Mouse (Mus musculus) ovary, adult 18-20 months (tissue): ENCODE measurements around the gene Cd40lg.

Experiments used
- DNase-seq: peaks from one replicate; pipeline ENCODE4 v3.0.0; 2022; ENCODE audit warnings: low spot score, mixed read lengths

The Cd40lg gene

DNA sequence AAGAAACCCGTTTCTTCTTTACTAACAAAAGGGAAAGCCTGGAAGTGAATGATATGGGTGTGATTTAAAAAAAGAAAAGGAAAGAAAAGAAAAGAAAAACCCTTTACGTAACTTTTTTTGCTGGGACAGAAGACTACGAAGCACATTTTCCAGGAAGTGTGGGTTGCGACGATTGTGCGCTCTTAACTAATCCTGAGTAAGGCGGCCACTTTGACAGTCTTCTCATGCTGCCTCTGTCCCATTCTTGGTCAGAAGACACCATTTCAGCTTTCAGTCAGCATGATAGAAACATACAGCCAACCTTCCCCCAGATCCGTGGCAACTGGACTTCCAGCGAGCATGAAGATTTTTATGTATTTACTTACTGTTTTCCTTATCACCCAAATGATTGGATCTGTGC lies at the start of gene Cd40lg:
Cd40lg (plus strand) TSS at position 268 of the 400 bp plus-strand sequence.
- no peak for DNase-seq

GRCm38 (mm10) chrX:57166549-57166948 lies 45.4 kb upstream of the Cd40lg start:
- no peak for DNase-seq

- no peak for DNase-seq
Observed at GRCm38 (mm10) chrX:57171269-57171668, 40.7 kb upstream of the Cd40lg start.

DNA sequence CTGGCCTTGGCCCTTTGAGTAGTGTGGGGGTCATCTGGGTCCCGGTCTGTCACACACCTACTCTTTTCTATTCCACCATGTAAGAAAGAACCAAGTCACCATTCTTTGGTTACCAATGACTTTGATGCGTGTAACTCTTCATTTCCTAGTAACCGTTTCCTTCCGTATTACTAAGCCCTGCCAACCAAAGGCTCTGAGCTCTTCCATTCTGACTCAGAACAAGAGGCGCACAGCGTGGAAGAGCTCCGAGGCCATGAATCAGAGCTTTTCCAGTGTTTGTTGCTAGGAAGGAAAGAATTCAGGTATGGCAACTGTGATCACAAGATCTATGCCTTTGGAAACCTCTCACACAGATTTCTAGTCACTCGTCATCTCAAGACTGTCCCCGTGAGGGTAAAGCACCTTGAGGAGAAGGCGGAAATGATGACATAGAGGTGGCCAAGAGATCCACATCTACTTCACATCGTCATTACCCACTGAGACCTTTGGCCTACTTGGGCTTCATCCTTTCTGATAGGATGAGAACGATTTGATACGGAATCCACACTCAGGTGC lies 34.6 kb upstream of the Cd40lg start:
- DNase-seq = no peak

DNA sequence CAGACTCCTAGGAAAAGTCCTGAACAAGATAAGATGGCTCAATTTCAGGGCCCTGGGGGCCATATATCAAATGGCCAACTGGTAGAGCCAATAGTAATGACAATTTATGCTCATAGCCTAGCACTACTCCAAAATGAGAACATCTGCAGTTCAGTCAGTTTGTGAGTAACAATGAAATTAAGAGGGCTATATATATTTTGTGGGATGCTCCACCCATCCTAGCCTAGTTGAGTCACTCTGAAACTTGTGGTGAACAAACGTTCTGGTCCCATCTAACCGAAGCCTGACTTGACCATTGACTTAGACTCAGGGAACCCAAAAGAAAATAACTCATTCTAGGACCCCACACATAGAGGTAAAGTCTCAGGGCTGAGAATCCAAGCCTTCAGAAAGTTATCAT lies 29.5 kb upstream of the Cd40lg start:
- no peak for DNase-seq

- DNase-seq = no peak
Observed at GRCm38 (mm10) chrX:57183359-57183758, 28.6 kb upstream of the Cd40lg start.

GRCm38 (mm10) chrX:57187301-57187700 lies 24.6 kb upstream of the Cd40lg start:
- no peak for DNase-seq

GRCm38 (mm10) chrX:57189335-57189734 lies 22.6 kb upstream of the Cd40lg start:
- no peak for DNase-seq

DNA sequence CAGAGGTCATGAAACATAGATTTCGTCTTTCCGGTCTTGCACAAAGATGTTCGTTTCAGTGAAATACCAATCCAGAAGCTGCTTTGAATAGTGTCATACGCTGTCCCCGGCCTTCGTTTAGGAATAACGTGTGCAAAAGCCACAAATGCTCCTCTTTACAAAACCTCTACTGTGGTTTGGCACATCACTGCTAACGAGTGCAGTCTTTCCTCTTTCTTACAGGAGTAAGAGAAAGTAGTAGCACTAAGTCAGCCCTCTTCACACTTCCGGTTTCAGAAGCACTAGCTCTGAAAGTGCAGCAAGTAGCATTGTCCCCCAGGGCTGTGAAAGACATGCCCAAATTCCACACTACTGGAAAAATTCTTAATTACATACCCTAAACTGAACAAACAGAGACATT lies 15.6 kb upstream of the Cd40lg start:
- DNase-seq = no peak

DNA sequence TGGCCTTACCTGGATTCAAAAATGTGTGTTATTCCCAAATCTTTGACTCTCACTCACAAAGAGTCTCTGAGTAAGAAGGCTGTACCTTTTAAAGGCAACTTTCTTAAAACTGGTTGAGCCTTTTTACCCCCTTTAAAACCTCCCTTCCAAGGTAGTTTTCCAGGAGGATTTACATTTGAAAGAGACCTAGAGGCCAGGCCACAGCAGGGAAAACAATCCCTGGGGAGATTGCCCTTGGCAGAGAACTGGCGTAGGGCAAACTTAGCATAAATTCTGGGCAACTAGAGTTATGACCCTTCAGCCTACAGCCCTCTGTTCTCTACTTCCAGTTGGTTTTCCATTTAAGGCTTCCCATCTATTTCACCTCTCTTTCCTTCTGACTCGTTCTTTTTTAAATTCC lies 13.9 kb upstream of the Cd40lg start:
- DNase-seq = no peak

GRCm38 (mm10) chrX:57200397-57200796 lies 11.5 kb upstream of the Cd40lg start:
- DNase-seq = no peak

DNA sequence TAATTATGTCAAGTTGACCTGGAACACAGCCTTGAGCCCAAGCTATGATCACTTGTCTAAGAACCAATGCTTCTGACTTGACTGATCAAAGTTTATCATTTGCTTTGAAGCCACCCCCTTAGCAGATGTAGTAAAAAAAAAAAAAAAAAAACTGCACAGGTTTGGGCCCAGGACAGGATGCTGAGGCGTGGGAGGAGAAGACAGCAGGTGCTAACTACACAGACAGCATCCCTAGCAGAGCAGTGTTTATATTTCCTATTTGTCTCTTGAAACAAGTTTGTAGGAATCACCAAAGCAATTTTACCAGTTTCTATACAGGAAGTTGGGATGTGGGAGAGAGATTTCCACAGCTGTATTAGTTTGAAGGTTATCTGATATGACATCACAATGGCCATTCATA lies 1.4 kb upstream of the Cd40lg start:
- no peak for DNase-seq

GRCm38 (mm10) chrX:57212862-57213261 lies 919 bp downstream of the Cd40lg start:
- no peak for DNase-seq

GRCm38 (mm10) chrX:57215495-57215894 lies 3.6 kb downstream of the Cd40lg start:
- DNase-seq = no peak

DNA sequence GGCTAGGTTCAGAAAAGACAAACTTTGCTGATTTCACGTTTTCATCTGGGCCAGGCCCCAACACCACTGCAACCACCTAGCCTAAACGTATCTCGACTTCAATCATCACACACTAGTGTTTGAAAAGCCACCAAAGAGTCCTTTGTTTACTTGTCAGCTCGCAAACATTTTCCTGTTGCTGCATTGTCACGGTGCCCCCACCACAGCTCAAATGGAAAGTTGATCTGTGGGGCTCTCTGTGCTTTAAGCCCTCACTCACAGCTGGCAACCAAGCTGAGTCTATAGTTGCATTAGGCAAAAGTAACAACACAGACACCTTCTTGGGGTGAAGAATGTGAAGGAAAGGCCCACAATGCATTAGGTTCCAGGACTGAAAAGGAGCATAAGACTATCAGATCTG lies 4.3 kb downstream of the Cd40lg start:
- no peak for DNase-seq

GRCm38 (mm10) chrX:57219563-57219962 lies 7.6 kb downstream of the Cd40lg start:
- no peak for DNase-seq

GRCm38 (mm10) chrX:57221881-57222280 lies 9.9 kb downstream of the Cd40lg start:
- DNase-seq = no peak

GRCm38 (mm10) chrX:57223301-57223700 lies 11.4 kb downstream of the Cd40lg start:
- DNase-seq = no peak

DNA sequence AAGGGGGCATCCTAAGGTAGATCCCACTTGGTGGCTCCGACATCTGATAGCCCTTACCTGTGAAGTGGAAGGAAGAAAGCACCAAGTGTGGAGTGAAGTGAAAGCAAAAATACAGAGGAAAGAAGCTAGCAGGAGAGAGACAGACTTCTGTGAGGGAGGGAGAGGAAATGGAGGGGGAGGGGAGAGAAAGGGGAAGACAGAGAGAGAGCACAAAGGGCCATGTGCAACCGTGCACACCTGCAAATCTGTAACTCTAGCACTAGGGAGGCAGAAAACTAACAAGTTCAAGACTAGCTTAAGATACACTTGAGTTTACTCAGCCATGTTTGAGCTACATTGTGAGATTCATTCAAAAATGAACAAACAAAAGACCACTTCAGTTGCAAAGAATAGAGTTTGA lies 16.2 kb downstream of the Cd40lg start:
- DNase-seq = no peak

GRCm38 (mm10) chrX:57233596-57233995 lies 21.7 kb downstream of the Cd40lg start:
- no peak for DNase-seq

- no peak for DNase-seq
Observed at GRCm38 (mm10) chrX:57235982-57236381, 24.0 kb downstream of the Cd40lg start.

DNA sequence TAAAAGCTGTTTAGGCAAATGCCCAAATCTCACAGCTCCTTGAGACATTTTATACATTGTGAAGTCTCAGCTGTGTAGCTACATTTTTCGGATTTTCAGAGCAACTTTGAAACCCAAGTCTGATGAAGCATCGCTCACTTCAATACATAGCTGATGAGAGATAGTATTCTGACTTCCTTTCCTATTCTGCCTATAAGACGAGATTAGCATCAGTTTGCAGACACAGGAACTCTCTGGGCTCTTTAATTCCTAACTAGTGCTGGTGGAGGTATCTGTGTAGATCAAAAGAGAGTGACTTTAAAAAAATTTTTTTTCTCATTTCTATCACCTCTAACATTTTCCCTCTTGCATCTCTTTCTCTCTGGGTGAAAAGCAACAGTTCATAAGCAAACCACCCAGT lies 26.6 kb downstream of the Cd40lg start:
- DNase-seq = no peak

- DNase-seq = no peak
Observed at GRCm38 (mm10) chrX:57253329-57254055, 41.5 kb downstream of the Cd40lg start.

DNA sequence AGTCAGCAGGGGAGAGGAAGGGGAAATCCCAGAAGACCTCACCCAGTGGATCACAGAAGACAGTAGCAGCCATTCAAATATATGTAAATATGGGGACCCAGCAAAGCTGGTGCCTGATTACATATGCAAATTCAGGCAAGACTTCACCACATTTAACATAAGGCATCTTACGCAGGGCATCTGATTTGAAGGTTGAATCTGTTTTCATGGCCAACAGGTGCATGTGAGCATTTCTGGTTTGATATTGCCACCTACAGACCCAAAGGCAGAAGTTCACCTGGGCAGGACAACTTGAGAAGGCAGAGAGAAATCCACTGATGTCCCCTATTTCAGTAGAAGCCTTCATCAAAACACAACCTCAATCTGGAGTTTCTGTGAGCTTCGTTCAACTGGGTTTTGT lies 48.8 kb downstream of the Cd40lg start:
- DNase-seq = no peak
